Mouse (Mus musculus) forebrain, postnatal 0 days (tissue): ENCODE data around the gene Slc2a4. TPM values are rescaled to one million over a fixed set of nuclear protein-coding genes. Genes with fewer than 3 reads are reported as not detected.
A peak's percentile ranks its signal among the peaks of the same experiment; 100 is the strongest.

Source experiments
- ATAC-seq: fragments of 200-750 bp; cut with Nextera tagmentation; 2 replicates; pipeline ENCODE4 v1.8.0; 2017; ENCODE audit warnings: mild to moderate bottlenecking, moderate library complexity
- DNase-seq: peaks from one replicate; pipeline ENCODE4 v3.0.0-alpha.2; 2015
- H3K27ac ChIP-seq: fragments of 300-500 bp; sonication (generic); 2 replicates; pipeline ENCODE4 v1.5.1; 2014; ENCODE audit warnings: low read depth, mild to moderate bottlenecking, antibody characterized with exemption, low read length, moderate library complexity, mixed read lengths
- H3K27me3 ChIP-seq: fragments of 300-500 bp; sonication (generic); 2 replicates; pipeline ENCODE4 v1.6.1; 2014; ENCODE audit warnings: mild to moderate bottlenecking, low read length, mixed read lengths; ENCODE audit not compliant: insufficient read depth
- H3K36me3 ChIP-seq: fragments of 300-500 bp; sonication (generic); 2 replicates; pipeline ENCODE4 v1.6.1; 2014; ENCODE audit warnings: mild to moderate bottlenecking, moderate library complexity; ENCODE audit not compliant: insufficient read depth
- H3K4me1 ChIP-seq: fragments of 300-500 bp; sonication (generic); 2 replicates; pipeline ENCODE4 v1.6.1; 2014; ENCODE audit warnings: antibody characterized with exemption; ENCODE audit not compliant: insufficient read depth
- H3K4me2 ChIP-seq: fragments of 300-500 bp; sonication (generic); 2 replicates; pipeline ENCODE4 v1.6.1; 2014; ENCODE audit warnings: low read depth, mild to moderate bottlenecking, moderate library complexity
- H3K4me3 ChIP-seq: fragments of 300-500 bp; sonication (generic); 2 replicates; pipeline ENCODE4 v1.5.1; 2014; ENCODE audit warnings: low read depth, low read length, mixed read lengths
- H3K9ac ChIP-seq: fragments of 300-500 bp; sonication (generic); 2 replicates; pipeline ENCODE4 v1.6.1; 2014; ENCODE audit warnings: mild to moderate bottlenecking
- H3K9me3 ChIP-seq: fragments of 300-500 bp; sonication (generic); 2 replicates; pipeline ENCODE4 v1.6.1; 2016; ENCODE audit warnings: low read length
- CTCF ChIP-seq: sonication (generic); IDR thresholded peaks from 2 replicates; pipeline ENCODE4 v1.5.1; 2016; ENCODE audit warnings: antibody characterized with exemption, control low read depth, low read depth
- WGBS: fragments of 180-500 bp; shearing (Covaris S2); extraction: QIAGEN DNeasy Blood & Tissue Kit; methylation state at CpG from one replicate; pipeline ENCODE4 v1.1.7; 2014; 5-methylcytosine and 5-hydroxymethylcytosine counted together
- microRNA-seq, 2 experiments: library from miRNA; unstranded; fragments of <30 nt; microRNA quantifications; one replicate each; pipeline ENCODE4; 2016
- polyA plus RNA-seq: library from polyadenylated mRNA; unstranded; fragments of >200 nt; fragmentation: Nextera tagmentation; extraction: Ambion mirVana; gene quantifications from 2 replicates; pipeline ENCODE4 v1.2.1, GENCODE M21; 2015
- total RNA-seq: library from RNA; depleted of rRNA; stranded (reverse); fragments of >200 nt; gene quantifications from 2 replicates; pipeline ENCODE4 v1.2.3, GENCODE M21; 2014; rRNA removed

Gene Slc2a4
- total and polyA plus RNA-seq, 2 experiments from 2014 or later, result 3.5 to 7.8 TPM

DNA sequence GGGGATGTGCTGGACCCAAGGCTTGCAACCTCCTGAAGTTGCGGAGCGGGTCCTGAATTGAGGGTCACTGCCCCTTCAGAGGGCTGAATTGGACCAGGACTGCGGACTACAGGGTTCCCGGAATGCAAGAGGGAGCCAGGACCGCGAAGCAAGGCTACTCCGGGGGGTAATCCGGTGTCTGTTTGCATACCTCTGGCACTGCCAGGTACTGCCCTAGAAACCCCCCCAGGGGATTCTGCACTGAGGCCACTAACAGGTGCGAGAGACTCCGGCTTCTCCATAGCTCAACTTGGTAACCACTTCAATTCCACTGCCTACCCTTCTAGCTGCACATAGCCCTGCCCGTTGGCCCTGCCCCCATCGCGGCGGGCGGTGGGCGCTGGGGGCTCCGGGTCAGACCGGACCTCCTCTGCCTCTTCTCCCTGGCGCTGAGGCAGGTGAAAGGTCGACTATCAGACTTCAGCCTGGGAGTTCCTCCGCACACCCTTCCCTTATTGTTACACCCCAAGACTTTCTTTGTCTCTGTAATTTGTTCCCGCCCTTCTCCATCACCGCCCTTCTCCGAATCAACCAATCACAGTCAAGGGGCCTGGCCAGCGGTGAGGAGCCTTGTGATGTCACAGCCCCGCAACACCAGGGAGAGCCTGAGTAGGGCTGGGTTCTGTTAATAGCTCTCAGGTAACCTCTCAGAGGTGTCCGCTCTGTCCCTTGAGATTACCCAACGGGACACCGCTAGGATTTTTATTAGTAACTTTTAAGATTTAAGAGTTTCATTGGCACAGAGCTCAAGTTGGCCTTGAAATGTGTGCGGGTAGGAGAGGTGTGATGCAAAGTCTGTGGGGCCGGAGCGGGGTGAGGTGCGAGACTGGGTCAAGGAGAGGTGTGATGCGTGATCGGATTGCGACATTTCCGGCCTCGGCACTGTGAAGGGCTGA, 47.2 kb downstream of the Slc2a4 start, which contains the start of the genes 2810408A11Rik and Neurl4:
Gene 2810408A11Rik (minus strand): TSS at position 517 of the 935 bp plus-strand sequence.
Gene Neurl4 (plus strand): TSS at position 602 of the 935 bp plus-strand sequence.
- Histone ChIP-seq H3K9me3 (no peaks in the 10 kb centered on the region), H3K27me3 (no peaks in the 10 kb centered on the region), H3K9ac (peak within 1 kb of the TSS; percentile 74), H3K36me3 (peaks cover 24% of the 10 kb centered on the region), H3K4me3 (peak within 1 kb of the TSS; percentile 82), H3K4me1 (peaks cover 14% of the 10 kb centered on the region), H3K27ac (peak within 1 kb of the TSS; percentile 91), H3K4me2 (peak within 1 kb of the TSS; percentile 89)
- ATAC-seq (peak; percentile 94), DNase-seq (peak; percentile 95)
- under 1% methylated on average over 38 of the region's 38 CpGs for WGBS
- TF ChIP-seq CTCF, result no peak

GRCm38 (mm10) chr11:69899870-69900269, 48.1 kb downstream of the Slc2a4 start:
- TF ChIP-seq CTCF, result no peak
- WGBS, result 7% methylated on average over 4 of the region's 4 CpGs
- peak; percentile 26 for DNase-seq

DNA sequence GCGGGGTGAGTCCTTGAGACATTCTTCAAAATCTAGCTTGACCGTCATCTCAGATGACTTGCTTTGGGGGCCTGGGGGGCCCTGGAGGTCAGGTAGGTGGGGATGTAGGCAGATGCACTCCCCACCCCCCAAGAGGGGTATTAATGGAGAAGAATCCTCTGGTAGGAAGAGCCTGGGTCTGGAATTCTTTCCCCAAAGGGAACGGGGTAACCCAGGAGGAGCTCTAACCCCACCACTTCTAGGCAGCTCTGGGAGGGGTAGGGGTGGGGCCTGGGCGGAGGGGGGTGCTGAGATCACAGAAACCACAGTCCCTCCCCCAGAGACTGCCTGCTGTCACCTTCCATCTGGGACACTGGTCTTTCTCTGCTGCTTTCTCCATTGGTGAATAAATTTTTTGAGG, 52.7 kb downstream of the Slc2a4 start, which contains the start of gene Acap1:
Gene Acap1 (minus strand): TSS at position 249 of the 400 bp plus-strand sequence.
- no peaks in the 10 kb centered on the region for H3K36me3 ChIP-seq
- DNase-seq (no peak), ATAC-seq (no peak)
- no peak within 1 kb of the TSS for H3K4me3 ChIP-seq
- no peak within 1 kb of the TSS for H3K9ac ChIP-seq
- no peak within 1 kb of the TSS for H3K4me2 ChIP-seq
- WGBS, result 87% methylated on average over 4 of the region's 4 CpGs
- no peaks in the 10 kb centered on the region for H3K9me3 ChIP-seq
- H3K4me1 ChIP-seq, result peaks cover 10% of the 10 kb centered on the region
- H3K27me3 ChIP-seq, result no peaks in the 10 kb centered on the region
- no peak within 1 kb of the TSS for H3K27ac ChIP-seq
- TF ChIP-seq CTCF, result no peak

More at GRCm38 (mm10) chr11:69899870-69900269, 48.1 kb downstream of the Slc2a4 start:
- Histone ChIP-seq H3K9me3 (no peaks in the 10 kb centered on the region), H3K27ac (no peak overlapping the region; the same call in 1 of the 2 replicates), H3K9ac (peak overlapping the region; percentile 74), H3K27me3 (no peaks in the 10 kb centered on the region), H3K4me1 (peaks cover 14% of the 10 kb centered on the region), H3K4me3 (peak overlapping the region; percentile 82), H3K4me2 (peak overlapping the region; percentile 89), H3K36me3 (peaks cover 16% of the 10 kb centered on the region)
- no peak for ATAC-seq

DNA sequence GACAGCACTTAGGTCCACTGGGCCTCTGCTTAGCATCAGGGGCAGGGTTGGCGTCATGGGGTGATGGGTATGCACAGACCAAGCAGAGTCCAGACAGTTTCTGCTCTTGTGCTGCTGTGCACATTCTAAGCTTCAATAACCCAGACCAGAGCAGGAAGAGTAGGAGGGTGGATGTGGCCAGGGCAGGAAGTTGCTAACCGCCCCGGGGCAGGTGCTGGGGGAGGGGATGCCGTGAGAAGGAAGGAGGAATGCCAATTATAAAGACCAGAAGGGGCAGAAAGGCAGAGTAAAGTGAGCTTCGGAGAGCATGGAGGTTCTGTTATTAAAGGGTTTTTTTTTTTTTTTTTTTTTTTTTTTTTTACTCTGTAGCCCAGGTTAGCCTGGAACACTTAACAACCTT, 53.3 kb downstream of the Slc2a4 start:
- ATAC-seq (no peak), DNase-seq (no peak)
- 84% methylated on average over 5 of the region's 5 CpGs for WGBS
- peaks cover 8% of the 10 kb centered on the region for H3K4me1 ChIP-seq
- H3K9ac ChIP-seq, result no peak overlapping the region
- no peak overlapping the region for H3K27ac ChIP-seq
- no peaks in the 10 kb centered on the region for H3K27me3 ChIP-seq
- no peak overlapping the region for H3K4me2 ChIP-seq
- no peaks in the 10 kb centered on the region for H3K9me3 ChIP-seq
- no peak overlapping the region for H3K4me3 ChIP-seq
- no peak for TF ChIP-seq CTCF
- no peaks in the 10 kb centered on the region for H3K36me3 ChIP-seq

Small RNAs within 50 kb of the gene (microRNA-seq; reads per million reads assigned to microRNA genes)
- 0 to 0.39 reads per million in 2 experiments for gene Gm44349

Other genes starting within 250 kb of the Slc2a4 start
Only the 30 nearest of the 33 such genes appear.
- gene Zbtb4, start 182.3 kb downstream of the Slc2a4 start, total RNA-seq, result 20.3 and 22.9 TPM in 2 replicates
- 2.1 and 2.7 TPM in 2 replicates for gene Zbtb4, start 182.3 kb downstream of the Slc2a4 start, polyA plus RNA-seq
- gene Chrnb1, start 152.2 kb downstream of the Slc2a4 start, total RNA-seq, result 0.33 and 3.8 TPM in 2 replicates
- gene Chrnb1, start 152.2 kb downstream of the Slc2a4 start, polyA plus RNA-seq, result 0.69 and 1.2 TPM in 2 replicates
- 10.1 and 15.9 TPM in 2 replicates for gene Fgf11, start 146.3 kb downstream of the Slc2a4 start, total RNA-seq
- 1.6 and 3.1 TPM in 2 replicates for gene Fgf11, start 146.3 kb downstream of the Slc2a4 start, polyA plus RNA-seq
- 0.23 and 0.76 TPM in 2 replicates for gene Tmem102, start 142.6 kb downstream of the Slc2a4 start, total RNA-seq
- 0.74 and 1.2 TPM in 2 replicates for gene Tmem102, start 142.6 kb downstream of the Slc2a4 start, polyA plus RNA-seq
- gene Gm39566, start 132.9 kb downstream of the Slc2a4 start, total RNA-seq, result not detected in 2 replicates
- gene Gm39566, start 132.9 kb downstream of the Slc2a4 start, polyA plus RNA-seq, result not detected in 2 replicates
- not detected in 2 replicates for gene Spem2, start 129.7 kb downstream of the Slc2a4 start, total RNA-seq
- not detected in 2 replicates for gene Spem2, start 129.7 kb downstream of the Slc2a4 start, polyA plus RNA-seq
- 0.38 and 0.62 TPM in 2 replicates for gene Spem1, start 126.0 kb downstream of the Slc2a4 start, total RNA-seq
- 0.23 and 0.50 TPM in 2 replicates for gene Spem1, start 126.0 kb downstream of the Slc2a4 start, polyA plus RNA-seq
- 82.2 and 104 TPM in 2 replicates for gene Nlgn2, start 110.4 kb downstream of the Slc2a4 start, total RNA-seq
- gene Nlgn2, start 110.4 kb downstream of the Slc2a4 start, polyA plus RNA-seq, result 13.0 and 18.2 TPM in 2 replicates
- 117 and 189 TPM in 2 replicates for gene Tmem256, start 109.7 kb downstream of the Slc2a4 start, total RNA-seq
- 350 and 422 TPM in 2 replicates for gene Tmem256, start 109.7 kb downstream of the Slc2a4 start, polyA plus RNA-seq
- gene Plscr3, start 101.8 kb downstream of the Slc2a4 start, total RNA-seq, result 26.6 and 30.6 TPM in 2 replicates
- 36.2 and 38.2 TPM in 2 replicates for gene Plscr3, start 101.8 kb downstream of the Slc2a4 start, polyA plus RNA-seq
- gene Tnk1, start 89.5 kb downstream of the Slc2a4 start, total RNA-seq, result not detected in 2 replicates
- 0.10 and 0.23 TPM in 2 replicates for gene Tnk1, start 89.5 kb downstream of the Slc2a4 start, polyA plus RNA-seq
- not detected in 2 replicates for gene Tmem95, start 70.2 kb downstream of the Slc2a4 start, total RNA-seq
- gene Tmem95, start 70.2 kb downstream of the Slc2a4 start, polyA plus RNA-seq, result not detected in 2 replicates
- gene Kctd11, start 66.8 kb downstream of the Slc2a4 start, total RNA-seq, result 1.0 and 1.3 TPM in 2 replicates
- 0.58 and 0.88 TPM in 2 replicates for gene Kctd11, start 66.8 kb downstream of the Slc2a4 start, polyA plus RNA-seq
- 0.90 TPM in 1 of 2 replicates, not detected in the other for gene Acap1, start 52.6 kb downstream of the Slc2a4 start, total RNA-seq
- 0.26 and 0.48 TPM in 2 replicates for gene Acap1, start 52.6 kb downstream of the Slc2a4 start, polyA plus RNA-seq
- gene 2810408A11Rik, start 47.2 kb downstream of the Slc2a4 start, total RNA-seq, result 9.2 and 10.5 TPM in 2 replicates
- 10.6 and 11.4 TPM in 2 replicates for gene 2810408A11Rik, start 47.2 kb downstream of the Slc2a4 start, polyA plus RNA-seq
- gene Neurl4, start 47.1 kb downstream of the Slc2a4 start, total RNA-seq, result 97.4 and 155 TPM in 2 replicates
- gene Neurl4, start 47.1 kb downstream of the Slc2a4 start, polyA plus RNA-seq, result 15.6 and 18.2 TPM in 2 replicates
- 44.4 and 48.0 TPM in 2 replicates for gene Gps2, start 34.3 kb downstream of the Slc2a4 start, total RNA-seq
- gene Gps2, start 34.3 kb downstream of the Slc2a4 start, polyA plus RNA-seq, result 64.9 and 67.1 TPM in 2 replicates
- 489 and 520 TPM in 2 replicates for gene Eif5a, start 26.2 kb downstream of the Slc2a4 start, total RNA-seq
- 1,306 and 1,372 TPM in 2 replicates for gene Eif5a, start 26.2 kb downstream of the Slc2a4 start, polyA plus RNA-seq
- gene Ybx2, start 12.4 kb downstream of the Slc2a4 start, total RNA-seq, result 7.8 and 22.8 TPM in 2 replicates
- 1.5 and 2.5 TPM in 2 replicates for gene Ybx2, start 12.4 kb downstream of the Slc2a4 start, polyA plus RNA-seq
- not detected in 2 replicates for gene Cldn7, start 16.6 kb upstream of the Slc2a4 start, total RNA-seq
- gene Cldn7, start 16.6 kb upstream of the Slc2a4 start, polyA plus RNA-seq, result 0.34 and 0.42 TPM in 2 replicates
- 29.7 and 41.4 TPM in 2 replicates for gene Ctdnep1, start 33.0 kb upstream of the Slc2a4 start, total RNA-seq
- 21.2 and 23.2 TPM in 2 replicates for gene Ctdnep1, start 33.0 kb upstream of the Slc2a4 start, polyA plus RNA-seq
- gene Elp5, start 34.3 kb upstream of the Slc2a4 start, total RNA-seq, result 115 and 124 TPM in 2 replicates
- 187 and 198 TPM in 2 replicates for gene Elp5, start 34.3 kb upstream of the Slc2a4 start, polyA plus RNA-seq
- 246 and 261 TPM in 2 replicates for gene Gabarap, start 43.0 kb upstream of the Slc2a4 start, total RNA-seq
- 574 and 668 TPM in 2 replicates for gene Gabarap, start 43.0 kb upstream of the Slc2a4 start, polyA plus RNA-seq
- 47.6 and 52.7 TPM in 2 replicates for gene Phf23, start 47.6 kb upstream of the Slc2a4 start, total RNA-seq
- 48.0 and 49.7 TPM in 2 replicates for gene Phf23, start 47.6 kb upstream of the Slc2a4 start, polyA plus RNA-seq
- 31.9 and 43.9 TPM in 2 replicates for gene Dvl2, start 52.4 kb upstream of the Slc2a4 start, total RNA-seq
- 12.7 and 15.7 TPM in 2 replicates for gene Dvl2, start 52.4 kb upstream of the Slc2a4 start, polyA plus RNA-seq
- 45.1 and 47.7 TPM in 2 replicates for gene Acadvl, start 67.2 kb upstream of the Slc2a4 start, total RNA-seq
- gene Acadvl, start 67.2 kb upstream of the Slc2a4 start, polyA plus RNA-seq, result 47.9 and 51.5 TPM in 2 replicates
- gene Dlg4, start 68.8 kb upstream of the Slc2a4 start, total RNA-seq, result 214 and 230 TPM in 2 replicates
- gene Dlg4, start 68.8 kb upstream of the Slc2a4 start, polyA plus RNA-seq, result 12.1 and 14.3 TPM in 2 replicates
- 3.0 and 5.4 TPM in 2 replicates for gene Asgr1, start 105.9 kb upstream of the Slc2a4 start, total RNA-seq
- 4.3 and 4.5 TPM in 2 replicates for gene Asgr1, start 105.9 kb upstream of the Slc2a4 start, polyA plus RNA-seq
- gene Asgr2, start 144.5 kb upstream of the Slc2a4 start, total RNA-seq, result not detected in 2 replicates
- not detected in 2 replicates for gene Asgr2, start 144.5 kb upstream of the Slc2a4 start, polyA plus RNA-seq
- gene Mgl2, start 182.1 kb upstream of the Slc2a4 start, total RNA-seq, result 1.0 and 1.1 TPM in 2 replicates
- 1.5 and 1.9 TPM in 2 replicates for gene Mgl2, start 182.1 kb upstream of the Slc2a4 start, polyA plus RNA-seq